ENCODE assay signal across 7 mouse cellular contexts in the genomic region with DNA sequence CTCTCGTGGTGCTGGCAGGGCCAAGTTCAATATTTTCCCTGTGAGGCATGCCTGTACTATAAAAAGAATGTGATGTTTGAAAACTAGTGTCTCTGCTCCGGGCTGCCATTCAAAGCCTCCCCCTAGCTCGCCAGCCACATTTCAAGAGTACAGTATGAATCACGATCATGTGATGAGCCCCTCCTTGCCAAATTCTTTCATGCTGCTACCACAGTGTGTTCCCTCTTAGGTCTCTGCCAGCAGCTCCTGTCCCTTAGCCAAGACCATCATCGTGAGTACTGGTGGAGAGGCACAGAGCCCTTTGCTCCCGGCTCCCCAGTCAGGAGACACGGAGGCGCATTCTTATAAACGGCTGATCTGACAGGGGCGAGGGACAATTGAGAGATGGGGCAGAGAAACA. TPM values are rescaled to one million over a fixed set of nuclear protein-coding genes. Genes with fewer than 3 reads are reported as not detected.
A peak's percentile ranks its signal among the peaks of the same experiment; 100 is the strongest.
DNase-seq lines count a peak whose midpoint lies in the region; ATAC-seq and TF ChIP-seq lines count a peak whose summit lies in the region.

No protein-coding gene starts in this region.

- H3K36me3 ChIP-seq in intestine, postnatal 0 days (ENCODE audit: control insufficient read depth, insufficient read depth): no peaks in the 10 kb centered on the region; the same call in 1 of the 2 replicates
- no peaks in the 10 kb centered on the region for H3K36me3 ChIP-seq in midbrain, embryonic 16.5 days (ENCODE audit: control insufficient read depth, insufficient read depth, low read length)

- H3K4me1 ChIP-seq in intestine, postnatal 0 days (replicated peaks; ENCODE audit: control insufficient read depth, insufficient read depth, low read length): peaks cover 12% of the 10 kb centered on the region
- H3K4me1 ChIP-seq in midbrain, embryonic 16.5 days (ENCODE audit: control insufficient read depth, insufficient read depth, low read length): peaks cover 24% of the 10 kb centered on the region

- WGBS in intestine, postnatal 0 days: 13% methylated on average over 10 of the region's 10 CpGs
- WGBS in midbrain, embryonic 16.5 days: 45% methylated on average over 10 of the region's 10 CpGs

- no peak for TF ChIP-seq CTCF in intestine, postnatal 0 days (IDR thresholded peaks at IDR 0.05; ENCODE audit: low read depth)

- H3K27ac ChIP-seq in intestine, postnatal 0 days (ENCODE audit: low read depth, low read length): no peak overlapping the region
- no peak overlapping the region for H3K27ac ChIP-seq in midbrain, embryonic 16.5 days (ENCODE audit: low read length)

- DNase-seq in adrenal gland, postnatal 25 days: peak; percentile 71
- DNase-seq in gastrocnemius, postnatal 4 days (ENCODE audit: low spot score in 2 of 2): peak; percentile 56 to 81
- DNase-seq in left cerebral cortex, adult 9 months (ENCODE audit: low spot score in 2 of 2): peak; percentile 8 to 55

- no peak overlapping the region for H3K4me3 ChIP-seq in intestine, postnatal 0 days (ENCODE audit: low read depth, low read length)
- H3K4me3 ChIP-seq in midbrain, embryonic 16.5 days (ENCODE audit: low read depth, low read length): no peak overlapping the region

- H3K27me3 ChIP-seq in intestine, postnatal 0 days (replicated peaks; ENCODE audit: control insufficient read depth, insufficient read depth, low read length): no peaks in the 10 kb centered on the region
- no peaks in the 10 kb centered on the region for H3K27me3 ChIP-seq in midbrain, embryonic 16.5 days (ENCODE audit: control insufficient read depth, insufficient read depth, low read depth, low read length)

- no peak overlapping the region for H3K9ac ChIP-seq in intestine, postnatal 0 days (ENCODE audit: low read depth, low read length)
- no peak overlapping the region for H3K9ac ChIP-seq in midbrain, embryonic 16.5 days (ENCODE audit: low read depth, low read length)

- peak overlapping the region; percentile 40 for H3K4me2 ChIP-seq in intestine, postnatal 0 days (replicated peaks; ENCODE audit: low read depth)
- H3K4me2 ChIP-seq in midbrain, embryonic 16.5 days (ENCODE audit: low read length): 0 out of 2 replicates have a peak overlapping the region, but pooled peaks have one; percentile 4

- peak; percentile 74 for ATAC-seq in common myeloid progenitor, adult 5-6 weeks (replicated peaks; ENCODE audit: low read depth, poor library complexity, severe bottlenecking)
- 0 out of 2 replicates have a peak, but pooled peaks have one; percentile 4 for ATAC-seq in intestine, postnatal 0 days
- ATAC-seq in midbrain, embryonic 16.5 days: peak; percentile 52; the same call in 1 of the 2 replicates
- ATAC-seq in megakaryocyte, adult 5-6 weeks (ENCODE audit: poor library complexity, severe bottlenecking): no peak

- H3K9me3 ChIP-seq in intestine, postnatal 0 days (ENCODE audit: control insufficient read depth): no peaks in the 10 kb centered on the region
- H3K9me3 ChIP-seq in midbrain, embryonic 16.5 days (replicated peaks; ENCODE audit: control insufficient read depth, low read length, poor library complexity, severe bottlenecking): no peaks in the 10 kb centered on the region

RNA-seq across cellular contexts. Expression of gene Hmga2, which starts 54.2 kb away (rescaled TPM):
- total RNA-seq in adrenal gland, postnatal 25 days (2021): 5.7 and 9.4 TPM in 2 replicates
- total RNA-seq in common myeloid progenitor, adult 5-6 weeks (2017): 6.1 and 7.0 TPM in 2 replicates
- 1 to 10 TPM; 1.6 to 2.0 TPM for total RNA-seq in gastrocnemius, postnatal 4 days (2021)
- polyA plus RNA-seq in intestine, postnatal 0 days (2015; fragmentation: Nextera tagmentation; extraction: Ambion mirVana): 4.3 TPM in 2 replicates
- 0.45 and 0.76 TPM in 2 replicates for polyA plus RNA-seq in midbrain, embryonic 16.5 days (2015; fragmentation: Nextera tagmentation; extraction: Ambion mirVana)
- total RNA-seq in megakaryocyte, adult 5-6 weeks (2015): 0.42 and 0.48 TPM in 2 replicates
- 0.15 TPM in 1 of 2 replicates, not detected in the other for total RNA-seq in megakaryocyte, adult 5-6 weeks (2017)
